Mouse (Mus musculus): ENCODE data around the gene Hist1h3e.

Hist1h3e gene

GRCm38 (mm10) chr13:23526312-23526711 is 35.9 kb downstream of the Hist1h3e start:
- in situ Hi-C loops (cut with MboI; ENCODE audit: low sequenced_read_pairs): loop anchor here (10.0 kb wide), 1 partner anchor 1492 kb away; the partner anchor contains the start of genes Hist1h2ah and Hist1h2bk

GRCm38 (mm10) chr13:23525901-23526300 is 36.3 kb downstream of the Hist1h3e start:
- in situ Hi-C loops (cut with MboI; ENCODE audit: low sequenced_read_pairs): loop anchor here (10.0 kb wide), 1 partner anchor 1491 kb away; the partner anchor contains the start of genes Hist1h2ah and Hist1h2bk

GRCm38 (mm10) chr13:23524654-23525053 is 37.5 kb downstream of the Hist1h3e start:
- in situ Hi-C loops (cut with MboI; ENCODE audit: low sequenced_read_pairs): loop anchor here (10.0 to 25.0 kb wide), 2 partner anchors 1490 to 1587 kb away; partner anchors contain the start of genes Hist1h2ah, Hist1h2bk and Zfp184

- in situ Hi-C loops (cut with MboI; ENCODE audit: low sequenced_read_pairs): loop anchor here (10.0 to 25.0 kb wide), 2 partner anchors 1489 to 1587 kb away; partner anchors contain the start of genes Hist1h2ah, Hist1h2bk and Zfp184
These were observed 38.2 kb downstream of the Hist1h3e start for GRCm38 (mm10) chr13:23523976-23524375.

- in situ Hi-C loops (cut with MboI; ENCODE audit: low sequenced_read_pairs): loop anchor here (10.0 to 25.0 kb wide), 2 partner anchors 1487 to 1584 kb away; partner anchors contain the start of genes Hist1h2ah, Hist1h2bk and Zfp184
These were observed 40.5 kb downstream of the Hist1h3e start for GRCm38 (mm10) chr13:23521703-23522102.

- in situ Hi-C loops (cut with MboI; ENCODE audit: low sequenced_read_pairs): loop anchor here (5.0 to 25.0 kb wide), 2 partner anchors 87 to 1582 kb away; partner anchors contain the start of gene Zfp184
These were observed 42.8 kb downstream of the Hist1h3e start for GRCm38 (mm10) chr13:23519416-23519815.

GRCm38 (mm10) chr13:23518885-23519284 is 43.3 kb downstream of the Hist1h3e start:
- in situ Hi-C loops (cut with MboI; ENCODE audit: low sequenced_read_pairs): loop anchor here (5.0 to 25.0 kb wide), 2 partner anchors 87 to 1582 kb away; partner anchors contain the start of gene Zfp184

GRCm38 (mm10) chr13:23518295-23518603 is 43.9 kb downstream of the Hist1h3e start:
- in situ Hi-C loops (cut with MboI; ENCODE audit: low sequenced_read_pairs): loop anchor here (5.0 to 25.0 kb wide), 2 partner anchors 86 to 1581 kb away; partner anchors contain the start of gene Zfp184

- in situ Hi-C loops (cut with MboI; ENCODE audit: low sequenced_read_pairs): loop anchor here (5.0 to 25.0 kb wide), 2 partner anchors 85 to 1580 kb away; partner anchors contain the start of gene Zfp184
These were observed 44.4 kb downstream of the Hist1h3e start for GRCm38 (mm10) chr13:23517603-23518294.

- in situ Hi-C loops (cut with MboI; ENCODE audit: low sequenced_read_pairs): loop anchor here (5.0 to 25.0 kb wide), 2 partner anchors 85 to 1580 kb away; partner anchors contain the start of gene Zfp184
These were observed 45.2 kb downstream of the Hist1h3e start for GRCm38 (mm10) chr13:23516822-23517602.

- in situ Hi-C loops (cut with MboI; ENCODE audit: low sequenced_read_pairs): loop anchor here (5.0 to 25.0 kb wide), 2 partner anchors 84 to 1579 kb away; partner anchors contain the start of gene Zfp184
These were observed 46.1 kb downstream of the Hist1h3e start for GRCm38 (mm10) chr13:23515826-23516620.

GRCm38 (mm10) chr13:23515281-23515680 is 46.9 kb downstream of the Hist1h3e start:
- in situ Hi-C loops (cut with MboI; ENCODE audit: low sequenced_read_pairs): loop anchor here (5.0 to 25.0 kb wide), 2 partner anchors 83 to 1578 kb away; partner anchors contain the start of gene Zfp184

- in situ Hi-C loops (cut with MboI; ENCODE audit: low sequenced_read_pairs): loop anchor here (25.0 kb wide), 1 partner anchor 1576 kb away; the partner anchor contains the start of gene Zfp184
These were observed 48.7 kb downstream of the Hist1h3e start for GRCm38 (mm10) chr13:23513517-23513916.

Data from CH12F3 (cell line).